Mouse (Mus musculus) myocyte (in vitro differentiated cells): ENCODE measurements around the gene Arg2. TPM values are rescaled to one million over a fixed set of nuclear protein-coding genes. Genes with fewer than 3 reads are reported as not detected.
A peak's percentile ranks its signal among the peaks of the same experiment; 100 is the strongest.

Source experiments
- H3K27me3 ChIP-seq: one replicate; pipeline ENCODE4 v1.6.1; 2011; ENCODE audit not compliant: control insufficient read depth, insufficient read depth, insufficient read length
- H3K36me3 ChIP-seq: one replicate; pipeline ENCODE4 v1.6.1; 2011; ENCODE audit not compliant: control insufficient read depth, insufficient read depth
- H3K4me2 ChIP-seq: one replicate; pipeline ENCODE4 v1.6.1; 2011; ENCODE audit warnings: low read depth, control low read depth
- H3K4me3 ChIP-seq: one replicate; pipeline ENCODE4 v1.5.1; 2011; ENCODE audit warnings: mild to moderate bottlenecking, control low read depth, moderate library complexity
- H3K79me2 ChIP-seq: one replicate; pipeline ENCODE4 v1.6.1; 2011; ENCODE audit not compliant: control insufficient read depth, insufficient read depth
- H3ac ChIP-seq: one replicate; pipeline ENCODE4 v1.6.1; 2011; ENCODE audit not compliant: control insufficient read depth, insufficient read length
- CEBPB ChIP-seq: IDR thresholded peaks from 2 replicates; pipeline ENCODE4 v1.6.1; 2011; ENCODE audit warnings: mild to moderate bottlenecking, moderate library complexity; ENCODE audit not compliant: poor library complexity, insufficient read depth, severe bottlenecking
- E2F4 ChIP-seq: IDR thresholded peaks from one replicate; pipeline ENCODE4 v1.6.1; 2011; ENCODE audit warnings: mild to moderate bottlenecking, control low read depth, moderate library complexity; ENCODE audit not compliant: insufficient read depth
- MAX ChIP-seq: IDR thresholded peaks from one replicate; pipeline ENCODE4 v1.6.1; 2011; ENCODE audit warnings: low read depth, mild to moderate bottlenecking, control low read depth
- MYOD1 ChIP-seq, 3 experiments: IDR thresholded peaks; one replicate each; pipeline ENCODE4 v1.6.1; 2011; ENCODE audit warnings: control low read depth in 2 of 3, low read depth in 2 of 3, mild to moderate bottlenecking in 2 of 3, moderate library complexity in 1 of 3; ENCODE audit not compliant: insufficient read length in 2 of 3, control insufficient read depth in 1 of 3
- MYOG ChIP-seq, 3 experiments: IDR thresholded peaks; one replicate each; pipeline ENCODE4 v1.6.1; 2011; ENCODE audit warnings: control low read depth in 2 of 3, low read depth in 2 of 3, mild to moderate bottlenecking in 2 of 3; ENCODE audit not compliant: insufficient read length in 2 of 3, control insufficient read depth in 1 of 3, insufficient read depth in 1 of 3
- POLR2A ChIP-seq: IDR thresholded peaks from one replicate; pipeline ENCODE4 v1.6.1; 2011; ENCODE audit warnings: low read depth, mild to moderate bottlenecking, control low read depth, moderate library complexity; ENCODE audit not compliant: insufficient read length
- POLR2AphosphoS2 ChIP-seq: IDR thresholded peaks from one replicate; pipeline ENCODE4 v1.6.1; 2011; ENCODE audit warnings: low read depth, control low read depth; ENCODE audit not compliant: insufficient read length
- REST ChIP-seq: IDR thresholded peaks from one replicate; pipeline ENCODE4 v1.6.1; 2011; ENCODE audit warnings: mild to moderate bottlenecking, control low read depth, moderate library complexity; ENCODE audit not compliant: insufficient read depth, insufficient read length
- SRF ChIP-seq: IDR thresholded peaks from one replicate; pipeline ENCODE4 v1.6.1; 2011; ENCODE audit warnings: low read depth; ENCODE audit not compliant: control insufficient read depth, insufficient read length
- TCF12 ChIP-seq: IDR thresholded peaks from one replicate; pipeline ENCODE4 v1.6.1; 2011; ENCODE audit warnings: mild to moderate bottlenecking, control low read depth; ENCODE audit not compliant: poor library complexity, insufficient read depth, severe bottlenecking
- TCF3 ChIP-seq: IDR thresholded peaks from one replicate; pipeline ENCODE4 v1.6.1; 2011; ENCODE audit warnings: low read depth, control low read depth; ENCODE audit not compliant: insufficient read length
- USF1 ChIP-seq: IDR thresholded peaks from one replicate; pipeline ENCODE4 v1.6.1; 2011; ENCODE audit warnings: low read depth, mild to moderate bottlenecking, control low read depth, moderate library complexity
- polyA plus RNA-seq: library from polyadenylated mRNA; unstranded; fragments of >200 nt; fragmentation: generic; extraction: Trizol; gene quantifications from one replicate; pipeline ENCODE4 v1.2.1, GENCODE M21; 2012; ENCODE audit warnings: missing spikeins

Arg2 gene
- polyA plus RNA-seq: 0.04 TPM

- H3K27me3 ChIP-seq: peaks cover 24% of the 10 kb centered on the region
- H3K4me2 ChIP-seq: peak within 1 kb of the TSS; percentile 70
- H3K4me3 ChIP-seq: no peak within 1 kb of the TSS
- TF ChIP-seq TCF12 (no peak), MYOD1 (IDR thresholded peaks at IDR 0.05; ENCODE audit: control insufficient read depth in 1 of 3, insufficient read length in 2 of 3, low read depth in 2 of 3) (no peak), MAX (no peak), POLR2AphosphoS2 (no peak), USF1 (no peak), TCF3 (no peak), SRF (no peak), CEBPB (no peak)
- no peaks in the 10 kb centered on the region for H3K79me2 ChIP-seq
- H3K36me3 ChIP-seq: no peaks in the 10 kb centered on the region
- H3ac ChIP-seq: no peak within 1 kb of the TSS
These were observed at the start of gene Arg2 for GRCm38 (mm10) chr12:79130299-79131177. Gene Arg2, plus strand, starts transcription at chr12:79130777.

GRCm38 (mm10) chr12:79089182-79089812 is 41.3 kb upstream of the Arg2 start, which contains the start of gene Pigh:
Gene Pigh, minus strand, starts transcription at chr12:79089651.
- Histone ChIP-seq H3K4me2 (peak within 1 kb of the TSS; percentile 83), H3K79me2 (no peaks in the 10 kb centered on the region), H3K4me3 (peak within 1 kb of the TSS; percentile 31), H3K27me3 (no peaks in the 10 kb centered on the region), H3ac (peak within 1 kb of the TSS; percentile 80), H3K36me3 (no peaks in the 10 kb centered on the region)
- TF ChIP-seq POLR2AphosphoS2 (peak; percentile 47), TCF12 (no peak), E2F4 (no peak), POLR2A (peak; percentile 63), REST (no peak), SRF (no peak)

GRCm38 (mm10) chr12:79092569-79092968 is 38.0 kb upstream of the Arg2 start:
- no peak overlapping the region for H3K4me3 ChIP-seq
- no peak for TF ChIP-seq USF1
- no peak for TF ChIP-seq TCF12
- no peak for TF ChIP-seq TCF3
- TF ChIP-seq CEBPB: no peak
- TF ChIP-seq MAX: no peak
- no peak for TF ChIP-seq SRF
- no peak for TF ChIP-seq POLR2A
- TF ChIP-seq MYOG (IDR thresholded peaks at IDR 0.05; ENCODE audit: control insufficient read depth in 1 of 3, insufficient read depth in 1 of 3, insufficient read length in 2 of 3, low read depth in 2 of 3): no peak
- no peak for TF ChIP-seq POLR2AphosphoS2
- no peak for TF ChIP-seq MYOD1 (IDR thresholded peaks at IDR 0.05; ENCODE audit: control insufficient read depth in 1 of 3, insufficient read length in 2 of 3, low read depth in 2 of 3)
- no peak for TF ChIP-seq E2F4
- TF ChIP-seq REST: no peak
- H3ac ChIP-seq: no peak overlapping the region
- no peaks in the 10 kb centered on the region for H3K36me3 ChIP-seq
- no peaks in the 10 kb centered on the region for H3K27me3 ChIP-seq
- H3K79me2 ChIP-seq: no peaks in the 10 kb centered on the region
- H3K4me2 ChIP-seq: no peak overlapping the region

- Histone ChIP-seq H3ac (no peak overlapping the region), H3K79me2 (no peaks in the 10 kb centered on the region), H3K4me2 (no peak overlapping the region), H3K36me3 (no peaks in the 10 kb centered on the region), H3K4me3 (no peak overlapping the region), H3K27me3 (no peaks in the 10 kb centered on the region)
- TF ChIP-seq POLR2AphosphoS2: no peak
- no peak for TF ChIP-seq TCF12
These were observed 33.3 kb upstream of the Arg2 start for GRCm38 (mm10) chr12:79097106-79097752.

GRCm38 (mm10) chr12:79103773-79104172 is 26.8 kb upstream of the Arg2 start:
- H3K36me3 ChIP-seq: no peaks in the 10 kb centered on the region
- H3ac ChIP-seq: no peak overlapping the region
- H3K4me3 ChIP-seq: no peak overlapping the region
- TF ChIP-seq MYOD1 (IDR thresholded peaks at IDR 0.05; ENCODE audit: control insufficient read depth in 1 of 3, insufficient read length in 2 of 3, low read depth in 2 of 3): no peak
- no peak for TF ChIP-seq REST
- no peak for TF ChIP-seq SRF
- TF ChIP-seq CEBPB: no peak
- TF ChIP-seq MAX: no peak
- TF ChIP-seq USF1: no peak
- TF ChIP-seq POLR2A: no peak
- TF ChIP-seq TCF3: no peak
- TF ChIP-seq MYOG (IDR thresholded peaks at IDR 0.05; ENCODE audit: control insufficient read depth in 1 of 3, insufficient read depth in 1 of 3, insufficient read length in 2 of 3, low read depth in 2 of 3): no peak
- TF ChIP-seq POLR2AphosphoS2: no peak
- no peak for TF ChIP-seq TCF12
- TF ChIP-seq E2F4: no peak
- H3K27me3 ChIP-seq: no peaks in the 10 kb centered on the region
- H3K4me2 ChIP-seq: no peak overlapping the region
- H3K79me2 ChIP-seq: no peaks in the 10 kb centered on the region
